Comparison of ENCODE assay signal across 26 mouse cellular contexts in genomic region chr8:95375374-95375930, GRCm38 (mm10). TPM values are rescaled to one million over a fixed set of nuclear protein-coding genes. Genes with fewer than 3 reads are reported as not detected.
DNase-seq lines count a peak whose midpoint lies in the region; ATAC-seq lines count a peak whose summit lies in the region.
"Had no signal": no experiment of that assay in that cellular context is flagged by ENCODE, and none has a peak within 500 bp of the region (broad histone marks: within the 10 kb centered on the region; RNA-seq: fewer than 3 reads in every experiment).

No protein-coding gene starts in this region.

- H3K4me2 ChIP-seq in hindbrain, embryonic 15.5 days = no peak overlapping the region
- no peak overlapping the region for H3K4me2 ChIP-seq in hindbrain, embryonic 12.5 days (replicated peaks)
- no peak overlapping the region for H3K4me2 ChIP-seq in midbrain, embryonic 16.5 days (ENCODE audit: low read length)
- no peak overlapping the region for H3K4me2 ChIP-seq in midbrain, embryonic 13.5 days (replicated peaks)
- no peak overlapping the region for H3K4me2 ChIP-seq in stomach, embryonic 15.5 days
- H3K4me2 ChIP-seq: embryonic facial prominence, embryonic 13.5 days; heart, embryonic 15.5 days had no signal

- peaks cover 19% of the 10 kb centered on the region for H3K36me3 ChIP-seq in hindbrain, embryonic 15.5 days
- H3K36me3 ChIP-seq in hindbrain, embryonic 12.5 days = peaks cover 40% of the 10 kb centered on the region
- H3K36me3 ChIP-seq in midbrain, embryonic 16.5 days (ENCODE audit: control insufficient read depth, insufficient read depth, low read length) = peaks cover 4% of the 10 kb centered on the region; the same call in 1 of the 2 replicates
- H3K36me3 ChIP-seq in midbrain, embryonic 13.5 days = peaks cover 35% of the 10 kb centered on the region
- H3K36me3 ChIP-seq in stomach, embryonic 15.5 days = no peaks in the 10 kb centered on the region; the same call in 1 of the 2 replicates

- no peak overlapping the region for H3K9ac ChIP-seq in hindbrain, embryonic 15.5 days
- H3K9ac ChIP-seq in hindbrain, embryonic 12.5 days = no peak overlapping the region
- H3K9ac ChIP-seq in midbrain, embryonic 16.5 days (ENCODE audit: low read depth, low read length) = no peak overlapping the region
- no peak overlapping the region for H3K9ac ChIP-seq in midbrain, embryonic 13.5 days (replicated peaks)
- no peak overlapping the region for H3K9ac ChIP-seq in stomach, embryonic 15.5 days
- H3K9ac ChIP-seq: embryonic facial prominence, embryonic 13.5 days; heart, embryonic 15.5 days; liver, postnatal 0 days had no signal

- H3K4me3 ChIP-seq in hindbrain, embryonic 15.5 days = no peak overlapping the region
- H3K4me3 ChIP-seq in hindbrain, embryonic 12.5 days = no peak overlapping the region
- H3K4me3 ChIP-seq in midbrain, embryonic 16.5 days (ENCODE audit: low read depth, low read length) = no peak overlapping the region
- H3K4me3 ChIP-seq in midbrain, embryonic 13.5 days (replicated peaks) = no peak overlapping the region
- H3K4me3 ChIP-seq in stomach, embryonic 15.5 days (replicated peaks) = no peak overlapping the region
- H3K4me3 ChIP-seq: embryonic facial prominence, embryonic 13.5 days; erythroblast, embryonic 14.5 days; heart, embryonic 15.5 days; left cerebral cortex, adult 2 months had no signal

- ATAC-seq in hindbrain, embryonic 15.5 days (ENCODE audit: low FRiP score, low read depth) = 0 out of 2 replicates have a peak, but pooled peaks have one; percentile 35
- ATAC-seq in hindbrain, embryonic 12.5 days (ENCODE audit: low FRiP score) = no peak
- ATAC-seq in midbrain, embryonic 16.5 days = peak; percentile 54; the same call in 1 of the 2 replicates
- no peak for ATAC-seq in midbrain, embryonic 13.5 days
- no peak for ATAC-seq in stomach, embryonic 15.5 days (ENCODE audit: insufficient read depth, low FRiP score, low read depth)
- ATAC-seq: activated CD4-positive, CD25-positive, alpha-beta regulatory T cell, adult 4 months; forebrain, embryonic 14.5 days; inflammation-experienced regulatory T-cells, adult 6 months; liver, postnatal 0 days; lung, postnatal 0 days had no signal

- H3K9me3 ChIP-seq in hindbrain, embryonic 15.5 days = no peaks in the 10 kb centered on the region
- H3K9me3 ChIP-seq in hindbrain, embryonic 12.5 days (replicated peaks) = no peaks in the 10 kb centered on the region
- H3K9me3 ChIP-seq in midbrain, embryonic 16.5 days (replicated peaks; ENCODE audit: control insufficient read depth, low read length, poor library complexity, severe bottlenecking) = no peaks in the 10 kb centered on the region
- 0 out of 2 replicates have a peak, but pooled peaks cover 3% of the 10 kb centered on the region for H3K9me3 ChIP-seq in midbrain, embryonic 13.5 days
- no peaks in the 10 kb centered on the region for H3K9me3 ChIP-seq in stomach, embryonic 15.5 days
- H3K9me3 ChIP-seq: embryonic facial prominence, embryonic 13.5 days; heart, embryonic 15.5 days had no signal

- peaks cover 6% of the 10 kb centered on the region; the same call in 1 of the 2 replicates for H3K4me1 ChIP-seq in hindbrain, embryonic 15.5 days (replicated peaks)
- H3K4me1 ChIP-seq in hindbrain, embryonic 12.5 days = no peaks in the 10 kb centered on the region
- H3K4me1 ChIP-seq in midbrain, embryonic 16.5 days (ENCODE audit: control insufficient read depth, insufficient read depth, low read length) = no peaks in the 10 kb centered on the region
- no peaks in the 10 kb centered on the region for H3K4me1 ChIP-seq in midbrain, embryonic 13.5 days (replicated peaks)
- peaks cover 30% of the 10 kb centered on the region for H3K4me1 ChIP-seq in stomach, embryonic 15.5 days

- WGBS in hindbrain, embryonic 15.5 days = 87% methylated on average over 7 of the region's 7 CpGs
- WGBS in hindbrain, embryonic 12.5 days = 81% methylated on average over 7 of the region's 7 CpGs
- 88% methylated on average over 7 of the region's 7 CpGs for WGBS in midbrain, embryonic 16.5 days
- WGBS in midbrain, embryonic 13.5 days = 94% methylated on average over 7 of the region's 7 CpGs
- 75% methylated on average over 7 of the region's 7 CpGs for WGBS in stomach, embryonic 15.5 days

- no peaks in the 10 kb centered on the region for H3K27me3 ChIP-seq in hindbrain, embryonic 15.5 days
- no peaks in the 10 kb centered on the region for H3K27me3 ChIP-seq in hindbrain, embryonic 12.5 days
- H3K27me3 ChIP-seq in midbrain, embryonic 16.5 days (ENCODE audit: control insufficient read depth, insufficient read depth, low read depth, low read length) = no peaks in the 10 kb centered on the region
- no peaks in the 10 kb centered on the region for H3K27me3 ChIP-seq in midbrain, embryonic 13.5 days
- no peaks in the 10 kb centered on the region for H3K27me3 ChIP-seq in stomach, embryonic 15.5 days (replicated peaks)
- H3K27me3 ChIP-seq: embryonic facial prominence, embryonic 13.5 days; heart, embryonic 15.5 days had no signal

- H3K27ac ChIP-seq in hindbrain, embryonic 15.5 days (replicated peaks) = 0 out of 2 replicates have a peak overlapping the region, but pooled peaks have one; percentile 25
- no peak overlapping the region for H3K27ac ChIP-seq in hindbrain, embryonic 12.5 days
- peak overlapping the region; percentile 29; the same call in 1 of the 2 replicates for H3K27ac ChIP-seq in midbrain, embryonic 16.5 days (ENCODE audit: low read length)
- no peak overlapping the region for H3K27ac ChIP-seq in midbrain, embryonic 13.5 days
- H3K27ac ChIP-seq in stomach, embryonic 15.5 days = peak overlapping the region; percentile 18; the same call in 1 of the 2 replicates
- H3K27ac ChIP-seq: embryonic facial prominence, embryonic 13.5 days; left cerebral cortex, adult 2 months; macrophage had no signal

- DNase-seq in brain, adult 2 months (ENCODE audit: low read depth, low spot score) = peak; percentile 56
- no peak for DNase-seq in cerebellum, adult 18-20 months
- DNase-seq: adrenal gland, adult 8-10 months; cerebellum, adult 2 months; cerebellum, postnatal 36 days; embryo, embryonic 11 days; heart, postnatal 4 days; kidney, adult 18-20 months; kidney, postnatal 4 days; liver, postnatal 0 days; right cerebral cortex, adult 18-20 months; thymus, postnatal 14 days had no signal

RNA-seq across cellular contexts. Expression of gene Mmp15, which starts 23.4 kb away (rescaled TPM):
- 20.0 and 22.1 TPM in 2 replicates for polyA plus RNA-seq in hindbrain, embryonic 15.5 days (2015; fragmentation: Nextera tagmentation; extraction: Ambion mirVana)
- polyA plus RNA-seq in hindbrain, embryonic 12.5 days (2016; fragmentation: Nextera tagmentation; extraction: Ambion mirVana) = 31.8 and 33.2 TPM in 2 replicates
- polyA plus RNA-seq in midbrain, embryonic 16.5 days (2015; fragmentation: Nextera tagmentation; extraction: Ambion mirVana) = 14.1 and 14.4 TPM in 2 replicates
- polyA plus RNA-seq in midbrain, embryonic 13.5 days (2015; fragmentation: Nextera tagmentation; extraction: Ambion mirVana) = 12.1 and 15.3 TPM in 2 replicates
- polyA plus RNA-seq in stomach, embryonic 15.5 days (2015; fragmentation: Nextera tagmentation; extraction: Ambion mirVana) = 17.0 and 20.0 TPM in 2 replicates

RNA-seq across cellular contexts. Expression of gene Usb1, which starts 43.4 kb away (rescaled TPM):
- 34.8 and 35.8 TPM in 2 replicates for polyA plus RNA-seq in hindbrain, embryonic 15.5 days (2015; fragmentation: Nextera tagmentation; extraction: Ambion mirVana)
- 38.0 and 38.5 TPM in 2 replicates for polyA plus RNA-seq in hindbrain, embryonic 12.5 days (2016; fragmentation: Nextera tagmentation; extraction: Ambion mirVana)
- polyA plus RNA-seq in midbrain, embryonic 16.5 days (2015; fragmentation: Nextera tagmentation; extraction: Ambion mirVana) = 35.5 and 38.2 TPM in 2 replicates
- polyA plus RNA-seq in midbrain, embryonic 13.5 days (2015; fragmentation: Nextera tagmentation; extraction: Ambion mirVana) = 34.4 and 36.9 TPM in 2 replicates
- 36.1 and 38.5 TPM in 2 replicates for polyA plus RNA-seq in stomach, embryonic 15.5 days (2015; fragmentation: Nextera tagmentation; extraction: Ambion mirVana)

RNA-seq across cellular contexts. Expression of gene Zfp319, which starts 43.7 kb away (rescaled TPM):
- 15.2 and 16.5 TPM in 2 replicates for polyA plus RNA-seq in hindbrain, embryonic 15.5 days (2015; fragmentation: Nextera tagmentation; extraction: Ambion mirVana)
- polyA plus RNA-seq in hindbrain, embryonic 12.5 days (2016; fragmentation: Nextera tagmentation; extraction: Ambion mirVana) = 20.4 and 21.7 TPM in 2 replicates
- polyA plus RNA-seq in midbrain, embryonic 16.5 days (2015; fragmentation: Nextera tagmentation; extraction: Ambion mirVana) = 16.2 and 17.5 TPM in 2 replicates
- 18.3 and 19.5 TPM in 2 replicates for polyA plus RNA-seq in midbrain, embryonic 13.5 days (2015; fragmentation: Nextera tagmentation; extraction: Ambion mirVana)
- 6.2 and 7.2 TPM in 2 replicates for polyA plus RNA-seq in stomach, embryonic 15.5 days (2015; fragmentation: Nextera tagmentation; extraction: Ambion mirVana)

RNA-seq across cellular contexts. Expression of gene Cfap20, which starts 59.2 kb away (rescaled TPM):
- polyA plus RNA-seq in hindbrain, embryonic 15.5 days (2015; fragmentation: Nextera tagmentation; extraction: Ambion mirVana) = 120 and 122 TPM in 2 replicates
- polyA plus RNA-seq in hindbrain, embryonic 12.5 days (2016; fragmentation: Nextera tagmentation; extraction: Ambion mirVana) = 124 and 130 TPM in 2 replicates
- polyA plus RNA-seq in midbrain, embryonic 16.5 days (2015; fragmentation: Nextera tagmentation; extraction: Ambion mirVana) = 122 and 128 TPM in 2 replicates
- 130 and 135 TPM in 2 replicates for polyA plus RNA-seq in midbrain, embryonic 13.5 days (2015; fragmentation: Nextera tagmentation; extraction: Ambion mirVana)
- 134 and 140 TPM in 2 replicates for polyA plus RNA-seq in stomach, embryonic 15.5 days (2015; fragmentation: Nextera tagmentation; extraction: Ambion mirVana)

Comparison
In these comparisons a context has a peak if more than half of its experiments do, and no peak if none do; other contexts are left out.
1. ATAC-seq: peak in hindbrain, embryonic 15.5 days (single experiment) and midbrain, embryonic 16.5 days (single experiment); none in hindbrain, embryonic 12.5 days (single experiment), midbrain, embryonic 13.5 days (single experiment) and stomach, embryonic 15.5 days (single experiment).
2. H3K27ac ChIP-seq: peak in hindbrain, embryonic 15.5 days (single experiment), midbrain, embryonic 16.5 days (single experiment) and stomach, embryonic 15.5 days (single experiment); none in hindbrain, embryonic 12.5 days (single experiment) and midbrain, embryonic 13.5 days (single experiment).